Mouse (Mus musculus): ENCODE measurements at regions not wholly inside any gene's neighbourhood (a gene's known extent, or its start where the extent isn't known, plus 50 kb on each side); places are given as distances from the start of the nearest gene placed in this dataset.

GRCm38 (mm10) chr2:57613243-57613642 lies 375.8 kb downstream of the Gpd2 start:
- DNase-seq: no peak

DNA sequence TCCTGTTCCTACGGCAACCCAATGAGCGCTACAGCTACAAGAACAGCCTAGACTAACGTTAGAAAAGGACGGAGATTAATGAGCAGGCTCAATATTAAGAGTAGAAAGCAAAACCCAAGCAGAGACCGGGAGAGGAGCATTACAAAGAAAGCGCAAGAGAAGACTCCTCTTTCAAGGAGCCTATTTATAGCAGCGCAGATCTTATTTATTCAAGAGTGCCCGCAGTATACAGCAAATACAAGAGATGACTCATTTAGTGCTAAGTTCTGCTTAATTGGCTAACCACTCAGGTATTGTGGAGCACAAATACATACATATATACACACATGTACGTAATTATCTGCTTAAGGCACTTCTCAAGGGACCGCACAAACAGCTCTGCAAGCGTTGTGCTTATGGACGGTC lies 377.2 kb downstream of the Gpd2 start:
- DNase-seq: no peak

GRCm38 (mm10) chr2:57616525-57617225 lies 379.2 kb downstream of the Gpd2 start:
- peak; percentile 1 to 17 for DNase-seq

- DNase-seq: no peak
Measured at GRCm38 (mm10) chr2:57617258-57617657, 379.8 kb downstream of the Gpd2 start.

- no peak for DNase-seq
Measured at GRCm38 (mm10) chr2:57644117-57644516, 353.6 kb upstream of the Galnt5 start.

- DNase-seq: no peak
Measured at GRCm38 (mm10) chr2:57644541-57644940, 353.1 kb upstream of the Galnt5 start.

GRCm38 (mm10) chr2:57649002-57649401 lies 348.7 kb upstream of the Galnt5 start:
- no peak for DNase-seq

- DNase-seq: no peak
Measured at GRCm38 (mm10) chr2:57657409-57657808, 340.3 kb upstream of the Galnt5 start.

GRCm38 (mm10) chr2:57661838-57662237 lies 335.8 kb upstream of the Galnt5 start:
- DNase-seq: no peak

- no peak for DNase-seq
Measured at GRCm38 (mm10) chr2:57672007-57672643, 325.6 kb upstream of the Galnt5 start.

DNA sequence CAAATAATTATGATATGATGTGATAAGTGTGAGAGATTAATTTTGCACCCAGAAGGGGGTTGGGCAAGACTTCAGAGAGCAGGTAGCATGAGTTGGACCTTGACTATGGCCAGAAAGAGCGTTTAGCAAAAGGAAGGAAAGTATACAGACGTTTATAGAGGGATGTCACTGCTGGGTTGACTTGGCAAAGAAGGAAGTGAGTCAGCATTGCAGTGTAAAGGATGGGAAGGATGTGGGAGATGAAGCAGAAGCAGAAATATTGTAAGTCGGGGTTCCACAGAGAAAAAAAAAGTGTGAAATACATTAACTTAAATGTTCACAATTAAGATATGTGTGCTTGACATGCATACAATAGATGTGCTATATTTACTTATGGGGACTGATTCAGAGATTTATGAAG lies 307.8 kb upstream of the Galnt5 start:
- no peak for DNase-seq

DNA sequence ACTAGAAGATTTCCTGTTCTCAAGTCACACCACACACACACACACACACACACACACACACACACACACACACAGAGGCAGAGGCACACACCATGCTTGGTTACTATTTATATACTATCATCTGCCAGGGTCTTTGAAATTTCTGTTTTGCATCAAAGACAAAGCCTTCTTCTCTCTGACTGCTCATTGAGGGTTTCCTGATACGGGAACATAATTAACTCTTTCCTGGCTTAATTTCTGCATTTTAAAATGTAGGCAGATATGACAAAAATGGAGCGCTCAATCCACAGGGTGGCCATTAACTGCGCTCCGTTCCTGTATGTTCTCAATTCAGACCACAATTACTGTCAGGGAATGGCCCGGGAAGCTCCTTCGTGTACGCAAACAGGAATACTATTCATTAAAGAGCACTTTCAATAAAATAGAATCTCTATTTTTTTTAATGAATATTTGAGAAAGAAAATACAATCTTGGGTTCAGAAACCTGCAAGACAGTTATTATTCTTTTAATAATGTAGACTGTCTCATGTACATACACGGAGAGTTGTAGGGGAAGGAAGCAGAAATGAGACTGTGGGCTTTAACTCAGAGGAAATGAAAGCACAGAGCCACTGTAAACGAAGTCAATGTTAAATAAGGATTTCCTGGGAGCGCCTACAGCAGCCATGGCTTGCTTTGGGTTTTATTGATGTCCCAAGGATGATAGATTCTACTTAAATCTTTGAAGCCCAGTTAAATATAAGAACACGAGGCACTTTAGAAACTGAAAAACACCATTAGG lies 300.5 kb upstream of the Galnt5 start:
- DNase-seq: no peak

- peak; percentile 8 to 32 for DNase-seq
Measured at GRCm38 (mm10) chr2:57698659-57699061, 299.0 kb upstream of the Galnt5 start.

DNA sequence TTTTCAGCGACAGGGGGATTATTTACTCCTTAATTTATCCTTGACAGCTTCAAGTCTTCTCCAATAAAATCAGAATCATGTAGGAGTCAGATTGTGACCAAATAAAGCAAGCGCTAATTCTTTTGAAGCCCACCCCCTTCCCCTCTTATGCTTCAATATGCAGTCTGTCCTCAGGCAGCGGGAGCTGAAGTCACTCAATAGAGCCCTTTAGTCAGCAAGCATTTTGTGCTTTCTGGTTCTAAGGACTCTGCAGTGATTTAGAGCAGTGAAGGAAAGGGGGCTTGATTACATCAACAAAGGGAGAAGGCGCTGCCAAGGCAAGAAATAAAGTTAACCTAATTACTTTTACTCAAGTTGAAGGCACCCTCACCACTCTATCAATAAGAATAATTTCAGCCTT lies 298.5 kb upstream of the Galnt5 start:
- DNase-seq: no peak

- no peak for DNase-seq
Measured at GRCm38 (mm10) chr2:57716754-57717510, 280.8 kb upstream of the Galnt5 start.

Data from kidney, postnatal 36 days (tissue).